Mouse (Mus musculus): Measurements from ENCODE around the gene Gngt2. TPM values are rescaled to one million over a fixed set of nuclear protein-coding genes. Genes with fewer than 3 reads are reported as not detected.

The Gngt2 gene
- polyA plus RNA-seq (2016; fragmentation: Nextera tagmentation; extraction: Ambion mirVana): 15.8 and 16.7 TPM in 2 replicates

GRCm38 (mm10) chr11:95837059-95837458, at the start of gene Gngt2:
Gene Gngt2 (plus strand): TSS chr11:95837216.
- peak within 1 kb of the TSS; percentile 57 for H3K27ac ChIP-seq
- H3K27me3 ChIP-seq (replicated peaks): peaks cover 62% of the 10 kb centered on the region
- H3K4me2 ChIP-seq: peak within 1 kb of the TSS; percentile 64; the same call in 1 of the 2 replicates
- H3K4me3 ChIP-seq: no peak within 1 kb of the TSS
- 78% methylated on average over 10 of the region's 10 CpGs for WGBS (ENCODE audit: insufficient replicate concordance)
- ATAC-seq: no peak
- no peaks in the 10 kb centered on the region for H3K9me3 ChIP-seq (replicated peaks)
- peaks cover 77% of the 10 kb centered on the region for H3K4me1 ChIP-seq
- no peak within 1 kb of the TSS for H3K9ac ChIP-seq
- H3K36me3 ChIP-seq: no peaks in the 10 kb centered on the region

GRCm38 (mm10) chr11:95789451-95789891, 47.5 kb upstream of the Gngt2 start:
- Histone ChIP-seq H3K9me3 (replicated peaks) (peaks cover 6% of the 10 kb centered on the region; the same call in 1 of the 2 replicates), H3K9ac (no peak overlapping the region), H3K36me3 (no peaks in the 10 kb centered on the region), H3K4me3 (no peak overlapping the region), H3K27ac (peak overlapping the region; percentile 45; the same call in 1 of the 2 replicates), H3K27me3 (replicated peaks) (peaks cover 9% of the 10 kb centered on the region), H3K4me1 (peaks cover 38% of the 10 kb centered on the region), H3K4me2 (no peak overlapping the region)
- ATAC-seq: no peak
- WGBS (ENCODE audit: insufficient replicate concordance): 74% methylated on average over 8 of the region's 8 CpGs

GRCm38 (mm10) chr11:95791787-95792186, 45.2 kb upstream of the Gngt2 start:
- H3K4me1 ChIP-seq: peaks cover 43% of the 10 kb centered on the region
- H3K27me3 ChIP-seq (replicated peaks): peaks cover 33% of the 10 kb centered on the region
- no peaks in the 10 kb centered on the region for H3K9me3 ChIP-seq (replicated peaks)
- no peaks in the 10 kb centered on the region for H3K36me3 ChIP-seq
- ATAC-seq: no peak
- 75% methylated on average over 13 of the region's 13 CpGs for WGBS (ENCODE audit: insufficient replicate concordance)
- no peak overlapping the region for H3K4me2 ChIP-seq
- H3K9ac ChIP-seq: no peak overlapping the region
- no peak overlapping the region for H3K4me3 ChIP-seq
- H3K27ac ChIP-seq: peak overlapping the region; percentile 68; the same call in 1 of the 2 replicates

- Histone ChIP-seq H3K9me3 (replicated peaks) (no peaks in the 10 kb centered on the region), H3K9ac (peak overlapping the region; percentile 28; the same call in 1 of the 2 replicates), H3K36me3 (no peaks in the 10 kb centered on the region), H3K27ac (peak overlapping the region; percentile 68), H3K4me1 (peaks cover 49% of the 10 kb centered on the region), H3K27me3 (replicated peaks) (peaks cover 45% of the 10 kb centered on the region), H3K4me2 (peak overlapping the region; percentile 42), H3K4me3 (no peak overlapping the region)
- peak; percentile 92 for ATAC-seq
- 48% methylated on average over 8 of the region's 8 CpGs for WGBS (ENCODE audit: insufficient replicate concordance)
These were observed 44.0 kb upstream of the Gngt2 start for GRCm38 (mm10) chr11:95792950-95793509.

GRCm38 (mm10) chr11:95794201-95794600, 42.8 kb upstream of the Gngt2 start:
- H3K27me3 ChIP-seq (replicated peaks): peaks cover 57% of the 10 kb centered on the region
- no peak overlapping the region for H3K4me3 ChIP-seq
- no peaks in the 10 kb centered on the region for H3K36me3 ChIP-seq
- H3K9ac ChIP-seq: no peak overlapping the region
- no peak for ATAC-seq
- WGBS (ENCODE audit: insufficient replicate concordance): 70% methylated on average over 5 of the region's 5 CpGs
- H3K27ac ChIP-seq: 0 out of 2 replicates have a peak overlapping the region, but pooled peaks have one; percentile 12
- H3K9me3 ChIP-seq (replicated peaks): no peaks in the 10 kb centered on the region
- H3K4me2 ChIP-seq: no peak overlapping the region
- peaks cover 49% of the 10 kb centered on the region for H3K4me1 ChIP-seq

- Histone ChIP-seq H3K9me3 (replicated peaks) (no peaks in the 10 kb centered on the region), H3K36me3 (no peaks in the 10 kb centered on the region), H3K27me3 (replicated peaks) (peaks cover 57% of the 10 kb centered on the region), H3K4me3 (no peak overlapping the region), H3K9ac (no peak overlapping the region), H3K4me2 (no peak overlapping the region), H3K4me1 (peaks cover 60% of the 10 kb centered on the region), H3K27ac (no peak overlapping the region)
- 48% methylated on average over 5 of the region's 5 CpGs for WGBS (ENCODE audit: insufficient replicate concordance)
- ATAC-seq: no peak
These were observed 41.4 kb upstream of the Gngt2 start for GRCm38 (mm10) chr11:95795582-95795981.

- H3K4me3 ChIP-seq: no peak overlapping the region
These were observed 32.0 kb upstream of the Gngt2 start for GRCm38 (mm10) chr11:95805010-95805409.

GRCm38 (mm10) chr11:95805527-95805926, 31.5 kb upstream of the Gngt2 start:
- peak overlapping the region; percentile 100 for H3K27ac ChIP-seq

More at GRCm38 (mm10) chr11:95805010-95805409, 32.0 kb upstream of the Gngt2 start:
- peak overlapping the region; percentile 72; the same call in 1 of the 2 replicates for H3K9ac ChIP-seq
- peak overlapping the region; percentile 58 for H3K4me2 ChIP-seq
- ATAC-seq: no peak
- peaks cover 97% of the 10 kb centered on the region for H3K4me1 ChIP-seq
- peak overlapping the region; percentile 100 for H3K27ac ChIP-seq
- H3K27me3 ChIP-seq (replicated peaks): no peaks in the 10 kb centered on the region
- peaks cover 10% of the 10 kb centered on the region; the same call in 1 of the 2 replicates for H3K9me3 ChIP-seq (replicated peaks)
- WGBS (ENCODE audit: insufficient replicate concordance): 52% methylated on average over 5 of the region's 5 CpGs
- no peaks in the 10 kb centered on the region for H3K36me3 ChIP-seq

GRCm38 (mm10) chr11:95807884-95808283, 29.1 kb upstream of the Gngt2 start:
- Histone ChIP-seq H3K27me3 (replicated peaks) (0 out of 2 replicates have a peak, but pooled peaks cover 4% of the 10 kb centered on the region), H3K9me3 (replicated peaks) (peaks cover 10% of the 10 kb centered on the region; the same call in 1 of the 2 replicates), H3K4me2 (peak overlapping the region; percentile 67), H3K27ac (peak overlapping the region; percentile 100), H3K4me1 (peaks cover 96% of the 10 kb centered on the region), H3K4me3 (peak overlapping the region; percentile 32), H3K36me3 (no peaks in the 10 kb centered on the region), H3K9ac (peak overlapping the region; percentile 75)
- ATAC-seq: no peak
- 83% methylated on average over 5 of the region's 5 CpGs for WGBS (ENCODE audit: insufficient replicate concordance)

More at GRCm38 (mm10) chr11:95805527-95805926, 31.5 kb upstream of the Gngt2 start:
- peaks cover 10% of the 10 kb centered on the region; the same call in 1 of the 2 replicates for H3K9me3 ChIP-seq (replicated peaks)
- peak overlapping the region; percentile 72 for H3K9ac ChIP-seq
- no peaks in the 10 kb centered on the region for H3K27me3 ChIP-seq (replicated peaks)
- peaks cover 97% of the 10 kb centered on the region for H3K4me1 ChIP-seq
- peak overlapping the region; percentile 5; the same call in 1 of the 2 replicates for H3K4me3 ChIP-seq
- no peaks in the 10 kb centered on the region for H3K36me3 ChIP-seq
- H3K4me2 ChIP-seq: peak overlapping the region; percentile 58
- peak; percentile 74 for ATAC-seq
- WGBS (ENCODE audit: insufficient replicate concordance): 16% methylated on average over 3 of the region's 3 CpGs

GRCm38 (mm10) chr11:95808448-95809011, 28.5 kb upstream of the Gngt2 start:
- H3K27ac ChIP-seq: peak overlapping the region; percentile 100
- H3K4me2 ChIP-seq: peak overlapping the region; percentile 67
- peak; percentile 94 for ATAC-seq
- peaks cover 10% of the 10 kb centered on the region; the same call in 1 of the 2 replicates for H3K9me3 ChIP-seq (replicated peaks)
- H3K4me3 ChIP-seq: peak overlapping the region; percentile 32
- H3K4me1 ChIP-seq: peaks cover 89% of the 10 kb centered on the region
- peak overlapping the region; percentile 75 for H3K9ac ChIP-seq
- 0 out of 2 replicates have a peak, but pooled peaks cover 4% of the 10 kb centered on the region for H3K27me3 ChIP-seq (replicated peaks)
- 15% methylated on average over 5 of the region's 5 CpGs for WGBS (ENCODE audit: insufficient replicate concordance)
- H3K36me3 ChIP-seq: no peaks in the 10 kb centered on the region

- Histone ChIP-seq H3K9me3 (replicated peaks) (peaks cover 10% of the 10 kb centered on the region; the same call in 1 of the 2 replicates), H3K4me1 (peaks cover 79% of the 10 kb centered on the region), H3K4me3 (no peak overlapping the region), H3K27ac (peak overlapping the region; percentile 100), H3K9ac (peak overlapping the region; percentile 75), H3K27me3 (replicated peaks) (0 out of 2 replicates have a peak, but pooled peaks cover 4% of the 10 kb centered on the region), H3K4me2 (peak overlapping the region; percentile 67), H3K36me3 (no peaks in the 10 kb centered on the region)
- no peak for ATAC-seq
- 52% methylated on average over 5 of the region's 5 CpGs for WGBS (ENCODE audit: insufficient replicate concordance)
These were observed 27.4 kb upstream of the Gngt2 start for GRCm38 (mm10) chr11:95809603-95810002.

- Histone ChIP-seq H3K4me3 (no peak overlapping the region), H3K4me2 (no peak overlapping the region), H3K36me3 (no peaks in the 10 kb centered on the region), H3K27ac (peak overlapping the region; percentile 100), H3K9ac (no peak overlapping the region), H3K9me3 (replicated peaks) (peaks cover 10% of the 10 kb centered on the region; the same call in 1 of the 2 replicates), H3K27me3 (replicated peaks) (peaks cover 9% of the 10 kb centered on the region; the same call in 1 of the 2 replicates), H3K4me1 (peaks cover 67% of the 10 kb centered on the region)
- no peak for ATAC-seq
- WGBS (ENCODE audit: insufficient replicate concordance): 52% methylated on average over 7 of the region's 7 CpGs
These were observed 26.2 kb upstream of the Gngt2 start for GRCm38 (mm10) chr11:95810828-95811227.
